Mouse (Mus musculus): Measurements from ENCODE around the gene Adgrg3.
A peak's percentile ranks its signal among the peaks of the same experiment; 100 is the strongest.

Adgrg3 gene

GRCm38 (mm10) chr8:94992996-94993724 lies 24.3 kb upstream of the Adgrg3 start:
- no peak for DNase-seq (ENCODE audit: low spot score in 2 of 2)

- DNase-seq (ENCODE audit: low spot score in 2 of 2): peak in 1 of 2 experiments; percentile 69
Observed at GRCm38 (mm10) chr8:94994006-94994405, 23.5 kb upstream of the Adgrg3 start.

GRCm38 (mm10) chr8:94994510-94994909 lies 23.0 kb upstream of the Adgrg3 start:
- DNase-seq (ENCODE audit: low spot score in 2 of 2): no peak

- no peak for DNase-seq (ENCODE audit: low spot score in 2 of 2)
Observed at GRCm38 (mm10) chr8:94995336-94995893, 22.1 kb upstream of the Adgrg3 start.

- no peak for DNase-seq (ENCODE audit: low spot score in 2 of 2)
Observed at GRCm38 (mm10) chr8:94996037-94996436, 21.5 kb upstream of the Adgrg3 start.

- DNase-seq (ENCODE audit: low spot score in 2 of 2): no peak
Observed at GRCm38 (mm10) chr8:94996899-94997856, 20.3 kb upstream of the Adgrg3 start.

- DNase-seq (ENCODE audit: low spot score in 2 of 2): no peak
Observed at GRCm38 (mm10) chr8:94997857-94998243, 19.6 kb upstream of the Adgrg3 start.

GRCm38 (mm10) chr8:94998431-94998830 lies 19.1 kb upstream of the Adgrg3 start:
- DNase-seq (ENCODE audit: low spot score in 2 of 2): no peak

GRCm38 (mm10) chr8:94999004-94999403 lies 18.5 kb upstream of the Adgrg3 start:
- DNase-seq (ENCODE audit: low spot score in 2 of 2): no peak

- DNase-seq (ENCODE audit: low spot score in 2 of 2): no peak
Observed at GRCm38 (mm10) chr8:94999956-95000355, 17.5 kb upstream of the Adgrg3 start.

GRCm38 (mm10) chr8:95000684-95001083 lies 16.8 kb upstream of the Adgrg3 start:
- DNase-seq (ENCODE audit: low spot score in 2 of 2): no peak

- no peak for DNase-seq (ENCODE audit: low spot score in 2 of 2)
Observed at GRCm38 (mm10) chr8:95001165-95001564, 16.3 kb upstream of the Adgrg3 start.

GRCm38 (mm10) chr8:95001655-95002054 lies 15.8 kb upstream of the Adgrg3 start:
- DNase-seq (ENCODE audit: low spot score in 2 of 2): peak; percentile 64 to 83

- no peak for DNase-seq (ENCODE audit: low spot score in 2 of 2)
Observed at GRCm38 (mm10) chr8:95002089-95002655, 15.3 kb upstream of the Adgrg3 start.

GRCm38 (mm10) chr8:95012442-95012919 lies 5.0 kb upstream of the Adgrg3 start:
- DNase-seq (ENCODE audit: low spot score in 2 of 2): no peak

- no peak for DNase-seq (ENCODE audit: low spot score in 2 of 2)
Observed at GRCm38 (mm10) chr8:95015866-95016265, 1.6 kb upstream of the Adgrg3 start.

- no peak for DNase-seq (ENCODE audit: low spot score in 2 of 2)
Observed at GRCm38 (mm10) chr8:95016684-95017083, 808 bp upstream of the Adgrg3 start.

GRCm38 (mm10) chr8:95017969-95018635 lies 610 bp downstream of the Adgrg3 start:
- DNase-seq (ENCODE audit: low spot score in 2 of 2): no peak

- no peak for DNase-seq (ENCODE audit: low spot score in 2 of 2)
Observed at GRCm38 (mm10) chr8:95020293-95020777, 2.8 kb downstream of the Adgrg3 start.

- DNase-seq (ENCODE audit: low spot score in 2 of 2): no peak
Observed at GRCm38 (mm10) chr8:95020821-95021220, 3.3 kb downstream of the Adgrg3 start.

- DNase-seq (ENCODE audit: low spot score in 2 of 2): no peak
Observed at GRCm38 (mm10) chr8:95023201-95023600, 5.7 kb downstream of the Adgrg3 start.
